Mouse (Mus musculus): Measurements from ENCODE around the gene Cwc22. TPM values are rescaled to one million over a fixed set of nuclear protein-coding genes. Genes with fewer than 3 reads are reported as not detected.

The Cwc22 gene
- total and polyA plus RNA-seq, 2 experiments from 2014 or later: 9.0 to 9.6 TPM

GRCm38 (mm10) chr2:77985991-77986730 lies 40.0 kb upstream of the Cwc22 start:
- Histone ChIP-seq H3K9me3 (ENCODE audit: low read length) (peaks cover 3% of the 10 kb centered on the region; the same call in 1 of the 2 replicates), H3K9ac (replicated peaks; ENCODE audit: low read length) (no peak overlapping the region), H3K36me3 (ENCODE audit: insufficient read depth, low read length) (no peaks in the 10 kb centered on the region), H3K27ac (no peak overlapping the region), H3K4me1 (ENCODE audit: insufficient read depth, low read length) (no peaks in the 10 kb centered on the region), H3K4me2 (ENCODE audit: low read depth, low read length) (no peak overlapping the region), H3K27me3 (ENCODE audit: insufficient read depth, low read length) (no peaks in the 10 kb centered on the region), H3K4me3 (ENCODE audit: low read length) (no peak overlapping the region)
- TF ChIP-seq CTCF (IDR thresholded peaks at IDR 0.05; ENCODE audit: low read depth): no peak
- WGBS: 72% methylated on average over 2 of the region's 2 CpGs
- ATAC-seq (no peak), DNase-seq (ENCODE audit: low spot score) (no peak)

GRCm38 (mm10) chr2:77984209-77984608 lies 38.0 kb upstream of the Cwc22 start:
- WGBS: 77% methylated on average over 4 of the region's 4 CpGs
- ATAC-seq: no peak

GRCm38 (mm10) chr2:77981826-77982225 lies 35.7 kb upstream of the Cwc22 start:
- no peak overlapping the region for H3K27ac ChIP-seq
- ATAC-seq: no peak
- no peak overlapping the region for H3K4me3 ChIP-seq (ENCODE audit: low read length)
- no peak for DNase-seq (ENCODE audit: low spot score)
- peaks cover 3% of the 10 kb centered on the region; the same call in 1 of the 2 replicates for H3K9me3 ChIP-seq (ENCODE audit: low read length)
- H3K9ac ChIP-seq (replicated peaks; ENCODE audit: low read length): no peak overlapping the region
- H3K36me3 ChIP-seq (ENCODE audit: insufficient read depth, low read length): no peaks in the 10 kb centered on the region
- no peak overlapping the region for H3K4me2 ChIP-seq (ENCODE audit: low read depth, low read length)
- no peaks in the 10 kb centered on the region for H3K27me3 ChIP-seq (ENCODE audit: insufficient read depth, low read length)
- TF ChIP-seq CTCF (IDR thresholded peaks at IDR 0.05; ENCODE audit: low read depth): no peak
- WGBS: 88% methylated on average over 4 of the region's 4 CpGs
- no peaks in the 10 kb centered on the region for H3K4me1 ChIP-seq (ENCODE audit: insufficient read depth, low read length)

More at GRCm38 (mm10) chr2:77984209-77984608, 38.0 kb upstream of the Cwc22 start:
- H3K9ac ChIP-seq (replicated peaks; ENCODE audit: low read length): no peak overlapping the region
- H3K9me3 ChIP-seq (ENCODE audit: low read length): peaks cover 3% of the 10 kb centered on the region; the same call in 1 of the 2 replicates
- no peak overlapping the region for H3K4me3 ChIP-seq (ENCODE audit: low read length)
- DNase-seq (ENCODE audit: low spot score): no peak
- H3K36me3 ChIP-seq (ENCODE audit: insufficient read depth, low read length): no peaks in the 10 kb centered on the region
- H3K4me1 ChIP-seq (ENCODE audit: insufficient read depth, low read length): no peaks in the 10 kb centered on the region
- no peak overlapping the region for H3K27ac ChIP-seq
- no peak overlapping the region for H3K4me2 ChIP-seq (ENCODE audit: low read depth, low read length)
- H3K27me3 ChIP-seq (ENCODE audit: insufficient read depth, low read length): no peaks in the 10 kb centered on the region
- no peak for TF ChIP-seq CTCF (IDR thresholded peaks at IDR 0.05; ENCODE audit: low read depth)

- Histone ChIP-seq H3K4me3 (ENCODE audit: low read length) (no peak overlapping the region), H3K9me3 (ENCODE audit: low read length) (peaks cover 3% of the 10 kb centered on the region; the same call in 1 of the 2 replicates), H3K27ac (no peak overlapping the region), H3K27me3 (ENCODE audit: insufficient read depth, low read length) (no peaks in the 10 kb centered on the region), H3K4me2 (ENCODE audit: low read depth, low read length) (no peak overlapping the region), H3K36me3 (ENCODE audit: insufficient read depth, low read length) (no peaks in the 10 kb centered on the region), H3K9ac (replicated peaks; ENCODE audit: low read length) (no peak overlapping the region), H3K4me1 (ENCODE audit: insufficient read depth, low read length) (no peaks in the 10 kb centered on the region)
- WGBS: 87% methylated on average over 5 of the region's 5 CpGs
- DNase-seq (ENCODE audit: low spot score) (no peak), ATAC-seq (no peak)
- TF ChIP-seq CTCF (IDR thresholded peaks at IDR 0.05; ENCODE audit: low read depth): no peak
Observed at GRCm38 (mm10) chr2:77980696-77981095, 34.5 kb upstream of the Cwc22 start.

- WGBS: 92% methylated on average over 2 of the region's 2 CpGs
- Histone ChIP-seq H3K4me1 (ENCODE audit: insufficient read depth, low read length) (no peaks in the 10 kb centered on the region), H3K9me3 (ENCODE audit: low read length) (peaks cover 3% of the 10 kb centered on the region; the same call in 1 of the 2 replicates), H3K4me3 (ENCODE audit: low read length) (no peak overlapping the region), H3K27ac (no peak overlapping the region), H3K9ac (replicated peaks; ENCODE audit: low read length) (no peak overlapping the region), H3K4me2 (ENCODE audit: low read depth, low read length) (no peak overlapping the region), H3K36me3 (ENCODE audit: insufficient read depth, low read length) (no peaks in the 10 kb centered on the region), H3K27me3 (ENCODE audit: insufficient read depth, low read length) (no peaks in the 10 kb centered on the region)
- TF ChIP-seq CTCF (IDR thresholded peaks at IDR 0.05; ENCODE audit: low read depth): no peak
- DNase-seq (ENCODE audit: low spot score) (no peak), ATAC-seq (no peak)
Observed at GRCm38 (mm10) chr2:77979519-77979918, 33.3 kb upstream of the Cwc22 start.

- no peak for ATAC-seq
- WGBS: 84% methylated on average over 8 of the region's 8 CpGs
- DNase-seq (ENCODE audit: low spot score): no peak
Observed at GRCm38 (mm10) chr2:77979081-77979480, 32.9 kb upstream of the Cwc22 start.

GRCm38 (mm10) chr2:77978256-77978655 lies 32.1 kb upstream of the Cwc22 start:
- no peak overlapping the region for H3K9ac ChIP-seq (replicated peaks; ENCODE audit: low read length)
- no peak overlapping the region for H3K4me2 ChIP-seq (ENCODE audit: low read depth, low read length)
- H3K4me3 ChIP-seq (ENCODE audit: low read length): no peak overlapping the region
- ATAC-seq (no peak), DNase-seq (ENCODE audit: low spot score) (no peak)
- no peaks in the 10 kb centered on the region for H3K36me3 ChIP-seq (ENCODE audit: insufficient read depth, low read length)
- no peak for TF ChIP-seq CTCF (IDR thresholded peaks at IDR 0.05; ENCODE audit: low read depth)
- H3K27me3 ChIP-seq (ENCODE audit: insufficient read depth, low read length): no peaks in the 10 kb centered on the region
- no peak overlapping the region for H3K27ac ChIP-seq
- WGBS: 83% methylated on average over 3 of the region's 3 CpGs
- H3K9me3 ChIP-seq (ENCODE audit: low read length): peaks cover 3% of the 10 kb centered on the region; the same call in 1 of the 2 replicates
- no peaks in the 10 kb centered on the region for H3K4me1 ChIP-seq (ENCODE audit: insufficient read depth, low read length)

More at GRCm38 (mm10) chr2:77979081-77979480, 32.9 kb upstream of the Cwc22 start:
- TF ChIP-seq CTCF (IDR thresholded peaks at IDR 0.05; ENCODE audit: low read depth): no peak
- Histone ChIP-seq H3K4me2 (ENCODE audit: low read depth, low read length) (no peak overlapping the region), H3K36me3 (ENCODE audit: insufficient read depth, low read length) (no peaks in the 10 kb centered on the region), H3K4me1 (ENCODE audit: insufficient read depth, low read length) (no peaks in the 10 kb centered on the region), H3K27ac (no peak overlapping the region), H3K9ac (replicated peaks; ENCODE audit: low read length) (no peak overlapping the region), H3K27me3 (ENCODE audit: insufficient read depth, low read length) (no peaks in the 10 kb centered on the region), H3K9me3 (ENCODE audit: low read length) (peaks cover 3% of the 10 kb centered on the region; the same call in 1 of the 2 replicates), H3K4me3 (ENCODE audit: low read length) (no peak overlapping the region)
